Mouse (Mus musculus) cerebellum, postnatal 14 days (tissue): ENCODE data around the gene 3830406C13Rik.
"Not testable (repeated sequence)": the region's sequence is repeated elsewhere in the genome, so short reads cannot be mapped to it uniquely, and the experiment has no call there.

Experiments
- DNase-seq, 2 experiments: peaks; one replicate each; pipeline ENCODE4 v3.0.0; 2021; ENCODE audit warnings: mixed read lengths in 2 of 2

3830406C13Rik gene

DNA sequence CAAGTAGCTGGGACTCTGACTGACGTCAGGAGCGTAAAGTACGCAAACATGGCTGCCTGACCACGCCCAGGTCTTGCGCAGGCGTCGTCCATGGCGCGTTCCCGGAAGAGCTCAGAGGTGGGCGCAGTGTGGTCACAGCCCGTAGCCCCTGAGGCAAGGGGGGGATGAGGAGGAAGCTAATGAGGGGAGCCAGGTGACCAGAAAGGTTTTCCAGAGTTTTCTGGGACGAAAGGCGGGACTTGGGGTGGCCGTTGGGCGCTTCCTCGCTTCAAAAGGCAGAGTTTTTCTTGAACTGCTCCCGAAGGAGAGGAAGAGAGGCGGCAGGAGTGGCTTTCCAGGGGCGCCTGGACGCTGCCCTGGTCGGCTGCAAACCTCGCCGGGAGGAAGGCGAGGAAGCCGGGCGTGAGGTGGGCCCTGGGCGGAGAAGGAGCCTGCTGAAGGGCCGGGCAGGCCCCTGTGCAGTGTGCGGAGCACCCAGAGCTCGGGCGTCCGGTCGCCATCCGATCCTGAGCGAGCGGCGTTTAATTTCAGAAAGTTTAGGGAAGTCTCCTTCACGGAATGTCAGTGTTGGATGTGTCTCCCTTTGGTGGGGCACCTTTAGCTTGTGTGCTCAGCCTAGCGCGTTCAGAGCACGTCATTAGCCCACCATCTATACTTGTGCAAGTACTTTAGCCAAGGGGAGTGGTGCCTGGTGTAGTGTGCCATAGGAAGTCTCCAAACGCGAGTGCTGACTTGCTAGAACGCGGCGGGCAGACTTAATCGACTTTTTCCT, at the start of gene 3830406C13Rik:
3830406C13Rik (plus strand) TSS at position 33 of the 772 bp plus-strand sequence.
- DNase-seq: peak; percentile 89 to 92

DNA sequence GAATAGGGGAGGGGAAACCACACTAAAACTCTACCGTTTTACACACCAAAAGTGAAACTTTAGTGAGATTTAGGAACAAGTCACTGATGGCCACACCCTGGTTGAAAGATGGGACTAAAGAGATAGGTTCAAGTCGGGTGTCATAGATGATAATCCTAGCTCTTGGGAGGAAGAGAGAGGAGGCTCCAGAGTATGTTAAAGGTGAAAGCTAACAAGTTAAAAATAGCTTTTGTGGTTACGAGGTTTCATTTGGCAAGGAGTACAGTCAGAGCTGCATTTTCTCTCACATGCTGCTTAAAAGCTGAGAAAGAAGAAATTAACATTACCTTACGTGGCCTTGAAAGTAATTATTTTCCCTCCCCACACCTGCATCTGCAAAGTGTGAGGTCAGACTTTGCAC, 40.2 kb upstream of the 3830406C13Rik start:
- no peak for DNase-seq

DNA sequence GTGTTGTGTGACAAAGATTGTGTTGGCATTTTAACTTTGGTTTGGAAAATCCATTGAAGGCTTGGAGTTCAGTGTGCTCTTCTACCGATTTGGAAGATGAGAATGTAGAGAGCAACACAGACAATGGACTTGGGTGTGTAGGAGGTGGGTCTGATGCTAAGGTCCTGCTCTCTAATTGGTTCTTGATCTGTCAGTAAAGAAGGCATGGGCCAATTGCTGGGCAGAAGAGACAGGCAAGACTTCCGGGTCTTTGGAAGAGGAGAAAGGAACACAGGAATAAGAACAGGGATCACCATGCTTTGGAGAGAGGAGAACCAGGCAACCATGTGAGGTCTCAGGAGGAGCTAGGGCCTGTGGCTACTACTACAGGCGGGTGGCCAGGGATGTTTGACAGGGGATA, 7.9 kb upstream of the 3830406C13Rik start:
- DNase-seq: no peak

DNA sequence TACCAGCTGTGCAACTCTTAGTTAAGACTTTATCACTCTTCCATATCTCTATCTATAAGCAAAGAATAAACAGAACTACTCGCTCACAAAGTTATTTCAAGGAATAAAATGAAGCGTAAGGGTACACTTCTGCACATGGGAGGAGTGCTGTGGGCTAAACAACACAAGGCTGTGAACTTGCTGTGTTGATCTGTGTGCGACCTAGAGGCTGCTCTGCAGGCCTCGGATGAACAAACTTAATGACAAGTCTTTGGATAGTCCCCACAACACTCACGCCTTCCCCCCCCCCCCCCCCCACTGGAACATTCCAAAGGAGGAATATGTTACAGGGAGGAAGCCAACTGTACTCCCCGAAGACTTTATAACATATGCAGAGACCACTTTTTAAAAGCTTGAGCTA, 332 bp upstream of the 3830406C13Rik start, which contains the start of gene Gm49355:
Gm49355 (plus strand) TSS at position 336 of the 400 bp plus-strand sequence.
- DNase-seq: no peak

DNA sequence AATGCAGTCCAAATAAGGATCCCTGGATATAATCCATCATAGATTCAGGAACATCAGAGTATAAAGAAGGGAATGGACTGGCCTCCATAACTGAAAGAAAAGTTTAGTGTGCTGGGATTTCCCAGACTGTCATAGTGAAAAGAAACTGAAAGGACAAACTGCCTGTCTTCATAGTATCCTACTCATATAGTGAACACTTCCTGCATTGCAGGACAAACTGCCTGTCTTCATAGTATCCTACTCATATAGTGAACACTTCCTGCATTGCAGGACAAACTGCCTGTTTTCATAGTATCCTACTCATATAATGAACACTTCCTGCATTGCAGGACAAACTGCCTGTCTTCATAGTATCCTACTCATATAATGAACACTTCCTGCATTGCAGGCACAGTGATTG, 5.8 kb downstream of the 3830406C13Rik start:
- not testable (repeated sequence) for DNase-seq

DNA sequence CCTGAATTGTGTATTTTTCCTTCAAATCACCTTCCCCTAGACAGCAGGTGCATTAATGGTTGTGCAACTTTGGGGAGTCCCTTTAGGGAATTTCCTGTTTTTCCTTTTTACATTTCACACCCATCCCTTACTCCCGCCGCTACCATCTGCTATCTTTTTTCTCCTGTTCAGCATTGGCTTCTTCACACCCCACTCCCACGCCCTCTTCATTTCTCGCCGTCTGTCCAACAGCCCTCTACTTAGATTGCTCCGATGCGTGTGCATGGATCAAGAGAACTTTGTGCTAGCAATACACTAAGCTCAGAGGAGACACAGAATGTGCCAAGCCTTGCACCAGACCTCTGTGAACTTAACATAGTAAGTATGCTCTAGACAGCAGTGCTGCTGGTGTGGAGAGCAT, 12.4 kb downstream of the 3830406C13Rik start:
- peak; percentile 33 to 43 for DNase-seq

DNA sequence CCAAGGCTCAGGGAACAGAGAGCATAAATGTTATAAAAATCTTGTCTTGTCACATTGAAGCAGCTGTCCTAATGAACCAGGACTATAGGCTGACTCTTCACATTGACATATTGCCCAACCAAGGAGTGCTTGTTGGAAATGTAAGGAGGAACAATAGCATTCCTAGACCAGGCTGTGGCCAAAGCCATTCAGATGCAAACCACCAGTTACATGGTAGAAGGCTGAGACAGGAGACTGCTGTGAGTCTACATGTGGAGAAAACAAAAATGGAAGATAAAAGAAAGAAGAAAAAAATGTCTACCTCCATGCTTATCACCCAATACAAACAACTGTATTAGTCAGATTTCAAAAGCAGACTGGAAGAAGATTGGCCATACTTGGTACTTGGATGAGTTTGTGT, 15.2 kb downstream of the 3830406C13Rik start:
- DNase-seq: no peak

DNA sequence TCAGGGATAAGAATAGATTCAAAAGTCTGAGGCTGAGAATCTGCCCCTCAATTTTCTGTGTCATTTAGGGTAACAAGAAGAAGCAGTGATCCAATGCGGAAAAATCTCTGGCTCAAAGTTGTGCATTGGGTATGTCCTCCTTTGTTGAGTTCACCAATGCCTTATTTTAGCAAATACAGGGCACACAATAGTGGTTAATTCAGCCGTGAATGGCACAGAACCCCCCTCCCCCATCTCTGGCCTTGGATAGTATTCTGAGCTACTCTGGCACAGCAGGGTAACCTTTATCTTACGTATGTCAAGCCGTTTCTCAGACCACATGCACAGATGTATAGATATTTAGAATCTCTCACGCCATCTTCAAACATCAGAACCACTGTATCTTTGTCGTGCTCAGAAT, 15.7 kb downstream of the 3830406C13Rik start:
- DNase-seq: no peak

DNA sequence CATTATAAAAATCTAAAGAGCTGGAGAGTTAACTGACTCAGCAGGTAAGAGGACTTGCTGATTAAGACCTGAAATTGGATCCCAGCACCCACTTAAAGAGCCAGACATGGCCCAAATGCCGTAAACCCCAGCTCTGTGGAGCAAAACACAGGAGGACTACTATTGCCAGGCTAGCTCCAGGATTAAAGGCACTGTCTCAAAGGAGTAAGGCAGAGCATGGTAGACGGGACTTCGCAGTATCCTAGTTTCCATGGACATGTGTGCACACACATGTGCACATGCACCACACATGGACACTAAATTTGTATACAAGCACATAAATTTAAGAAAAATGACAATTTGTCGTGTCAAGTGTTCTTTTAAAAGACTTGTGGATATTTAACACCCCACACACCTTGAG, 16.3 kb downstream of the 3830406C13Rik start:
- no peak for DNase-seq

DNA sequence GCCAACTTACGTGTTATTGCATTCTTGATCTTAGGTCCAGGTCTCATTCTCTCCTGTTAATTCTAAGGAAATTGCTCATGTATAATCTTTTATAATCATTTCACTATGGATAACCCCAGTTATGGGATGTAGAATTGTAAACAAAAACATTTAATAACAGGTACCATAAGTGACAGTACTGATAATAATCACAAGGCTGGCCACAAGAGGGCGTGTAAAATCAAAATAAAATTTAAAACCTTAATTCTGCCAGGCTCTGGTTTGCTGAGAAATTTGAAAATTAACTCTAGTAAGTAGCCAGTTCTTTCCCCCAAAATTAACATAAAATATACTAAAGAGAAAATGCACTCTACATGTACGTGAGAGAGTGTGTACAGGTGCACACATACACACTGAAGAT, 16.7 kb downstream of the 3830406C13Rik start:
- peak; percentile 58 to 63 for DNase-seq

DNA sequence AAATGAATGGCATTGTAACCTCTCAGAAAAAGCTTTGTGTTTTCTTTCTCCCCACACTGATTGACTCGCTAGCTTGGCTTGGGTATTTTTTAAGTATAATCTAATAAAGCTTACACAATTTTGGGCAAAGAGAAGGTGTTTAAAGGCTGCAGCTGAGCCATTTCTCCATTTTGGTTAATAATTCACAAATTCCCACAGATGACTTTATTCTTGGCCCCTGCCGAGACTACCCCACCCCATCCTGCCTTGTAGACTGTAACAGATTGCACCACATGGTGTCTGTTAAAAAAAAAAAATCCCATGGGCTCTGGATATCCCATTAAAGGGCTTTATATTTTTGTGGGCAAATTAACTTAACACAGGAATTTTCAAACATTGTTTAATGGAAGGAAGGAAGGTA, 19.1 kb downstream of the 3830406C13Rik start:
- no peak for DNase-seq

DNA sequence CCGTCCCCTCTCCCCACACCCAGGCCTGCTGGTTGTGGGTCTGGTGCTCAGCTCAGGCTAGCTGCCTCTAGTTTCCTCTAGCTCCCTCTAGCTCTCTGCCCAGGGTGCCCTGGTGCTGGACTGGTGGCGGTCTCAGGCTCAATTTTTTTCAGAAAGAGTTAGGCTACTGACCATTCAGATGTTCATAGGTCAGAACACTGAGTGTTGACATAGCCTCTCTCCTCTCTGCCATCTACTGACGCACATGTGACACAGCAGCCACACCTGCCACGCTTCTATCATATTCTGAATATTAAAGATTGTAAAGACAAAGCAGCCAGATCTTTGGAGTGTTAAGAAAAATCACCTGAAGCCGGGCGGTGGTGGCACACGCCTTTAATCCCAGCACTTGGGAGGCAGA, 49.6 kb downstream of the 3830406C13Rik start:
- no peak for DNase-seq

DNA sequence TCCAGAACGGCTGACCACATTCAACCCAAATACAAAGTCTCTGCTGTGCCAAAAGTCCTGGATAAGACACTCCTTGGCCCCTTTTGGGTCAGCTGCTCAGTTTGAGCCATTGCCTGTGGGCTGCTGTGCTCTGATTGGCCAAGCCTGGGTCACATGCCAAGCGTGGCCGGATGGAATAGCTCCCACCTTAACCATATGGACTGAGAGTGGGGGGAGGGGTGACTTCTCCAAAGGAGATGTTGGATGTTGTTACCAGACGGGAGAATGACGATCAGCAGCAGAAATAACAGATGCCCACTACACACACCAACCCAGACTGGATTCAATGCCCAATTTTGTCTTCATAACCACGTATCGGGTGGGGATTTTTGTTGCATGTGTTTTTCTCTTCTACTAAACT, 51.0 kb downstream of the 3830406C13Rik start:
- DNase-seq: peak; percentile 57 to 76

DNA sequence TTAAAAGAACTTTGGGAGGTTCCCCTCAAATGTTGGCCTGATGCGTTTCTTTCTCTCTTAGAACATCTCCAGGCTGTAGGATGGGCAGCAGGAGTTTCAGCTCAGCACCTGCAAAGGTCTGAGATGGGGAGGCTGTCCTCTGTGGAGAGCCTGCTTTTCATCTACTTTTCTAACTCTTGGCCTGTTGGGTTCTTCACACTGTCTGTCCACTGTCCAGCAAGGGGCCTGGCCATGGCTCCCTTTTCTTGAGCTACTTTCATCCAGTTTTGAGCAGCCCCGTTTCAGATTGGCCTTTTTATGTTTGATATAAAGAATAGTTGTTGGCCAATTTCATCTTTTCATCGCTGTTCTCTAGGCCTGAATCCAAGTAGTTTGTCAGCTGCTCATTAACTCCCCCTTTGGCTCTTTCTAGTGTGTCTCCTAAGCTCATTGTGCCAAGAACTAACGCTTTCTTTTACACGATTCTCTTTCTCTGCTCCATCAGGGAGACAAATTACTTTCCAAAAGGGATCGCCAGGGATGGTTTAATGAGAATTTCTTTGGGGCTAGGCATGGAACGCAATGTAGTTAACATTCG, 53.5 kb downstream of the 3830406C13Rik start:
- no peak for DNase-seq

DNA sequence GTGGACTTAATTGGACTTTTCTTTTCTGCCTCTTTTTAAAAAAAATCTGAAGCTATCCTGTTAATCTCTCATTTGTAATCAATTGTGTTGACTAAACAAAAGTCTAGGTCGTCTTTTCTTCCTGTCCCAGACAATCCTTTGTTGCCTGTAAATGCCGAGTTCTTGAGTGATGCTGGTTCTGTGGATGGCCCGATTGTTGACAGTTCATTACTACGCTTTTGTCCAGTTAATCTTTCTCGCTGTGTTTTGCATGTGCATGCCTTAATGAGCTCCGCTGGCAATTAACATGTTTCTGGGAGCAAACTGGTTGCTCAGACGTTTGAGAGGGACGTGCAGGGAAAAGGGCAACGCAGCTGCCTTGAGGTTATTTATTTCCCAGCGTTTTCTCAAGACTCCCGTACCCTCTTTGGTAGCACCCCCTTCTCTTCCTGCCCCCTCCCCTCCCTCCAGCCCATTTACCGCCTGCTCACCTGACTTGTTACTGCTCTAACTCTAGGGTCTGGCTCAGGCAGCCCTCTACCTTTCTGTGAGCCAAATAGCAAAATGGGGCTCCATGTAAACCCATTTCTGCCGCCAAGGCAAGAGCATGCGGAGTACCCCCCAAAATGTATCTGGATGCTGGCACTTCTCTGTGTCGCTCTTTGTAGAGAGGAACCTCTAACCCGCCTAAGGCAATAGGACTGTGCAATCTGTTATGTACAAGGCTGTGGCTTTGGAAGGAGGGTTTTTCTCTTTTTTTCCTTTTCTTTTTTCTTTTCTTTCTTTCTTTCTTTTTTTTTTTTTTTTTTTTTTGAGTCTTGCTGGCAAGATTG, 54.2 kb downstream of the 3830406C13Rik start:
- no peak for DNase-seq

DNA sequence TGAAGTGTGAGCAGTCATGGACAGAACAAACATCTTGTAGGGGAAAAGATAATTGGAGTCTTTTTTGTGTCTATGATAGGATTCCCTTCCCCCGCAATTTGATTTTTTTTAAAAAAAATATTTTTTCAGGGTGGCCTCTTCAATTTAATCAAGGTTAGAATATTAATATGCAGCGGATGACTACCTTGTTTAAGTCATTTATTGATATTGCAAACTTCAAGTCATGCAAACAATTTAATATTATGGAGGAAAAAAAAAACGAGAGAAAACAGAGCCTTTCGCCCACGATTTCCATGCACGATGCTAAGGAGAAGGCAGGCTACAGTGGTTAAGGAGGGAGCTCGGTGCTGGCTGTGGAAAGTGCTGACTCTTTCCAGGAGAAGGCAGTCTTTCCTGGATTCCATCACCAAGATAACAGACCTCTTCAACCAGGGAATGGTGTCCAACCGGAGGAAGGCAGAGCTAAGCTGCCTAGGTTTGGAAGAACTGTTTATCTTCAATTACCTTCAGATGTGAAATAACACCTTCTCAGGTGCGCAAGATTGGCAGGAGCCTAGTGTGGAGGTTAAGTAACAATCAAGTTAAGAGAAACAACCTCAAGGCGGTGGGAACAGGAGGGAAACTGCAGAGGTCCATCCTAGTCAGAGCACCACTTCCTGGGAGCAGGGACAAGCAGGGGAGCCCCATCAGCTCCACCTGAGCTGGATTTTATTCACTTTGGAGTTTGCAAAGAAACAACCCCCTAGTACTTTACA, 55.0 kb downstream of the 3830406C13Rik start:
- DNase-seq: no peak

DNA sequence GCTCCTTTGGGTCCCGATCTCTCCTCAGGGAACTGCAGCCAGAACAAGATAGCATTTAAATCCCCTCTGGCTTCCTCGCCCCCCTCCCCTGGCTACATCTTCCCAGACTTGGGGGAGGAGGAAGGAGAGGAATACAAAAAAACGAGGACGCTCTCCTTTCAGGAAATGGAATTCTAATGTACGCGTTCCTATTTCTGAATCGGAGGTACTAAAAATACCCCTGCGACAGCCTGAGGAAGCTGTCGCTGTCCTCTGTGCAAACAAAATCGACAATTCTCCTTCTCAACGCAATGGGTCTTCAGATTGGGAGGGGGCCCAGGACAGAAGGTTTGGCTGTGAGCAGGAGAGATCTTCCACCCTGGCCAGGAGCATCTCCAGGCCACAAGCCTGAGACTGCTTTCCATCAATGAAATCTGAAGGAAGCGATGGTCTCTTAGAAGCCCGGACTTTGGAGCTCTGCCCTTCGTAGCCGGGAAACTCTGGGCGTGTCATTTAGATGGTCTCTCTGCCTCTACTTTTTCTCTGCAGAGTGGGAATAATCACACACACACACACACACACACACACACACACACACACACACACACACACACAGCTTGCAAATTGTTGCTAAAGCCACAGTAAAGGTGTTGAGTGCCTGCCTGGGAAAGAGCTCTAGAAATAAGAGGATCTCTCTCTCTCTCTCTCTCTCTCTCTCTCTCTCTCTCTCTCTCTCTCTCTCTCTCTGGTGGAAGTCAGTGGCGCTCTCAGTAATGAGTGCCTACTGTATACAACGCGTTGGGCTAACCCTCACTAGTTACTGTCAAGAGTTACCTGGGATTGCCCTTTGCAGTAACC, 56.5 kb downstream of the 3830406C13Rik start:
- DNase-seq: no peak

DNA sequence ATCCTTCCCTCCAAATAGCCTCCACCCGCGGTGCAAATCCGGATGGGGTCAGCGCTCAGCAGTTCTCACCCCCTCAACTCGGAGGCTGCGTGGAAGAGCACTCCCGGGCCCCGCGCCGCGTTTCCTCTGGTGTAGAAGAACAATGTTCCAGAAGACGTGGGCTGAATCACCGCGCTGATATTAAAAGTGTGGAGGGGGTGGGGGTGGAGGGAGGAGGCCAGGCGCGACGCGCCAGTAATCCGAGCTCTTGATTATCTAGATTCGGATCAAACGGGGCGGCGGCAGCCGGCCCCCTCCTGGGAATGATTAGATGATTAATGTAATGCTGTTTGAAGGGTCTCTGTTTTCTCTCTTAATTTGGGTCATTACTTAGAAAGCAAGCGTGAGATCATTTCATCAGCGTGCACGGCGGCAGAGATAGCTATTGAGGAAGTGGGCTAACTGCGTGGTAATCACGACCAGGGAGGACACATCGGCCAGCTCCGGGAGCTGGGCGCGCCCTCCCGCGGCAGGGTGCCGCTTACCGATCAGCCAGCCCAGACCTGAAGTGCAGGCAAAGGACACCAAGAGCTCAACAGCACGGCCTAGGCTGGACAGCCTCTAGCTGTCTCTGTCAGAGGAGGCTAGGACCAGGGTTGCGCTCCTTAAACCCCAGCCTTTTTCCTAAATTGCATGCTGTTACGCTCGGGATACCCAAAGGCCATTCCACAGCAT, 57.3 kb downstream of the 3830406C13Rik start:
- DNase-seq: peak in 1 of 2 experiments; percentile 34

DNA sequence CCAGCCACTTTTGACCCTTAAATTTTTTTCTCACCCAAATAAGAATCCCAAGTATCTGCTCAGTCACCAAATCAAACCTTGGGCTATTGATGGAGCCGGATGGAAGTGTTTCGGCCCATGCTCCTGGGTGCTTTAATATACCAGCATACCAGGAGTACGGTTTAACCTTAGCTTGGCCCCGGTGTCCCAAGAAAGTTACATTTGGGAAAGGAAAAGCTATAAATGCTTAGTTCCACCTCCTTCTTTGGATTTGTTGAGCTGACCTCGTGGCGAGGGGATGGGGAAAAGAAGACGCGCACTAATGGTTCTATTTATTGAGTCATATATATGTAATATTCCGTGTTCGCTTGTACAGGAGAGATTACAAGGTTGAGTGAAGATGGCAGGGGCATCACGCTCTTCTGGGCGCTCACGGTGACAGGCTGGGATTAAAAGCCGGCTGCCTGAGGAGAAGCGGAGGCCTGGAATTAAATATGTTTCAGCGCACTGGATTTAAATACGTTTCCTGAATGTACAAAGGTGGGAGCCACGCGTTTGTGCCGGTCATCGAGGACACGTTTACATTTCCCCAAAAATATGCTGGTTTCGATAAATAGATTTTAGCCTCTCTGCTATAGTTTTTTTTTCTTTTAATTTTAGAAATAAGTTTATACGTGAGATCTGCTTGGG, 58.0 kb downstream of the 3830406C13Rik start:
- no peak for DNase-seq

DNA sequence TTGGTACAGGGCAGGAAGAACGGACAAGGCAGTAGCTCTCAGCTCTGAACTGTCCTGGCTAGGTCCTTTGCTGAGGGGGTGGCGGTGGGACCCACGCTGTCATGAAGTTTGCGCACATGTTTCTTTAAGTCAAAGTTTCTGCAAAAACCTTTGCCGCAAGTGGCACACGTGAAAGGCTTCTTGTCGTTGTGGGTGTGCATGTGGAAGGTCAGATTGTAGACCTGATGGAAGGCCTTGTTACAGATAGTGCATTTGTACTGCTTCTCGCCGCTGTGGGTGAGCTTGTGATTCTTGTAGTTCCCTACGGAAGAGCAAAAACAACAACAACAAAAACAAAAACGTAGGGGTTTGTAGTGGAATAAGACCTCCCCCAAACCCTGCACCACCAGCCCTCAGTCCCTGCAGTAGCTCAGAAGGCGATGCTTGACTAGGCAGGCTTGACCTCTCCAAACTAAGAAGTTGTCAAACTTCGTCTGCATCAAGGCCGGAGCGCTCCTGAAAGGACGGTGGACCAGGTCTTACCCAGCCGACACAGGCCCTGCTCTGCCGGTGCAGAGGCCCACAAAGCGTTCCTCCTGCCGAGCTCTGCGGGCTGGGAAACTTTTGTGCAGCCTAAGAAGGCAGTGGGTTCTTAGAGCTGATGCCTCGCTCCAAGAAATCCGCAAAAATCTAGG, 58.6 kb downstream of the 3830406C13Rik start:
- DNase-seq: no peak
